Mouse (Mus musculus) layer of hippocampus, postnatal 25 days (tissue): ENCODE measurements around the gene Slc4a1ap. TPM values are rescaled to one million over a fixed set of nuclear protein-coding genes. Genes with fewer than 3 reads are reported as not detected.
A peak's percentile ranks its signal among the peaks of the same experiment; 100 is the strongest.
"Not testable (repeated sequence)": the region's sequence is repeated elsewhere in the genome, so short reads cannot be mapped to it uniquely, and the experiment has no call there.

Experiments
- DNase-seq, 2 experiments: peaks; one replicate each; pipeline ENCODE4 v3.0.0; 2022; ENCODE audit warnings: mixed read lengths in 2 of 2, low spot score in 1 of 2; ENCODE audit errors: extremely low spot score in 1 of 2
- total RNA-seq, 2 experiments: library from RNA; stranded (reverse); gene quantifications; 2 replicates each; pipeline ENCODE4 v1.2.3; 2021

The Slc4a1ap gene
- 10 to 100 TPM; 49.3 to 50.1 TPM for total RNA-seq

DNA sequence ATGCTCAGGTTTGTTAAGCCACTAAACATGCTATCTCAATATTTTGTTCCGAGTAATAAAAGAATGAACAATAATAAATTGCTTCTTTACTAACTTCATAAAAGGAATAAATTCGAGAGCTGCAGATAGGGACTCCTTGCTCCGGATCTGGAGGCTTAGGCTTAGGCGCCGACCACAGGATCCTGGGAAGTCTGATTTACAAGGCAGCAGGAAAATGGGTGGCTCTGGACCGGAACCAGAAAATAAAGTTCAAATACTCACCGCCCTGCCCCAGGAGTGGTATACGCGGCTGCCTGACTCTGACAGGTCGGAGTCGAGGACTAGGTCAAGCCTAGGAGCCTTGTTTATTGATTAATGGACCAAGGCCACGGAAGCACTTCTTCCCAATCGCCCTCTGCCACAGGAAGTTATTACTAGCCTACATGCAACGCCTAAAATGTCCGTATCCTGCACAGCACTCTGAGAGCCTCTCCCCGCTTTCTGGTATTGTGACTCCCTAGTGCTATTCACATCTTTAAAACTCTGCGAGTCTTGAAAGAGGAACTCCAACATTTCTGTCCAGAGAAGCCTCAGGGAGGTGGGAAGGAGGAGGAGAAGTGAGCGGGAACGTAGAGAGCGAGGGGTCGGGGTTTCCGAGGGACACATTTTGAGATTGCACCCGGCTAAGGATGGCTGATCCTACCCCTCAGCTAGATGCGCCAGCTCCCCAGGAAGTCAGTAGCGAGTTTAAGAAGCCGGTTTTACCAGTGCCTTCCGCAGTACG is at the start of gene Slc4a1ap:
Gene Slc4a1ap (plus strand): TSS at position 642 of the 763 bp plus-strand sequence.
- peak; percentile 79 for DNase-seq

- DNase-seq: no peak
Observed at GRCm38 (mm10) chr5:31480536-31480935, 46.3 kb upstream of the Slc4a1ap start.

DNA sequence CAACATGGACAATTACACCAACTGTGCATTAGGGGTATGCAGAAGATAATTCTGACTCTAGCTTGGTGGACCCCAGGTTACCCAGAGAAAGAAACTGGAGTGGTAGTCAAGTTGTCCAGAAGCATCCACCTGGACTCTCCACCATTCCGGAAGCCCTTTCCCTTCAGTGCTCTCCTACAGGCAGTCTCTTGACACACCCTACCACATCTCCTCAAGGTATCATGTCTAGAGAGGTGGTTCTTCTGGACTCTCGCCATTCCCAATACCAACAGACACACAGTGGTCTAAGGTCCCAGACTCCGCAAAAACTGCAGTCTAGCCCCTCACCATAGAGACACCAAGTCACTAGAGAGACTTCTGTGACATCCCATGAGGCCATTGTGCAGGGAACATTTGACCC is 41.4 kb upstream of the Slc4a1ap start, which contains the start of gene 4930548H24Rik:
Gene 4930548H24Rik (plus strand): TSS at position 301 of the 400 bp plus-strand sequence.
- no peak for DNase-seq

DNA sequence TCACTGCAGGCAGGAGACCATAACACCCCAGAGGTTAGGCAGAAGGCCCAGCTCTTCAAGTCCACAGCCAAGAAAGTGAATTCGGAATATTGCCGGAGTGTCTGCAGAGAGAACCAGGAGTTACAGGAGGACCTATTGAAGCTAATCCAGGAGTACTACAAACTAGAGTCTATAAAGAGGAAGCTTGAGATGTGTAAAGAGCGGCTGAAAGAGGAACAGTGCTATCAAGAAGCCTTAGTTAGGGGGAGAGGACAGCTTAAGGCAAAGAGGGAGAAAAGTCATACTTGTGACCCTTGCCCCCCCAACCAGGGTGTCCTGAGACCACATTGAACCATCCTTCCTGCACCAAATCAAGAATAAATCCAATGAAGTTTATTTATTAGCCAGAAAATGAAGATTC is 38.9 kb upstream of the Slc4a1ap start:
- DNase-seq: no peak

- no peak for DNase-seq
Observed at GRCm38 (mm10) chr5:31489116-31489769, 37.6 kb upstream of the Slc4a1ap start.

DNA sequence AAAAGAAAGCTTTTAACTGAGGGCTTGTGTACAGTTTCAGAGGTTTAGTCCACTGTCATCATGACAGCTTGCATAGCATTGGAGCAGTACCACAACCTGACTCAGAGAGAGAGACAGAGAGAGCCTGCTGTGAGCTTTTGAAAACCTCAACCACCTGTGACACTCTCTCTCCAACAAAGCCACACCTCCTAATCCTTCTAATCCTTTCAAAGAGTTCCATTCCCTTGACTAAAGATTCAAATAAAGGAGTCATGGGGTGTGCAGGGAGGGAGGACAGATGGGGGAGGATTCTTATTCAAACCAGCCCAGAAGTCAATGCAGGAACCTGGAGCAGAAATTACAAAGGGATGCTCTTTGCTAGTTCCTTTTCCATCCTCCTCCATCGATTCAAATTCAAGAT is 34.8 kb upstream of the Slc4a1ap start:
- no peak for DNase-seq

- peak; percentile 72 to 77 for DNase-seq
Observed at GRCm38 (mm10) chr5:31494513-31495297, 32.1 kb upstream of the Slc4a1ap start, which contains the start of gene Gpn1. Gpn1 (plus strand) TSS chr5:31494741.

- DNase-seq: no peak
Observed at GRCm38 (mm10) chr5:31504843-31505242, 22.0 kb upstream of the Slc4a1ap start.

- DNase-seq: no peak
Observed at GRCm38 (mm10) chr5:31512481-31512880, 14.3 kb upstream of the Slc4a1ap start.

DNA sequence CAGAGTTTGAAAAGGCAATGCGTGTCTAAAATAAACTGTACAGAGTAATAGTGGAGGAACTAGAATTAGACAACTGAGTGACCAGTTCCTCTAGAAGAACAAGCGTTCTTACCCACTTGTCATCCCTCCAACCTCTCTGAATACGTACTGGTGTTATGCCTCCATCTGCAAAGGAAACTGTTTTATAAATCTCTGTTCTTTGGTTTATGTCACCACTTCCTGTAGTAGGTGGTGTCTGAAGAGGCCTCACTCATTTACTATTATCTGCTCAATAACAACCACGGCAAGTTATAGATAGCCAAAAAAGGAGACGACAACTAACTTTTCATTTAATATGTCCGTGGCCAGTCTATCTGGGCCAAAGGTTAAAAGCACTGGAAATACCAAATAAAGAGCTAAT is 6.2 kb upstream of the Slc4a1ap start:
- no peak for DNase-seq

DNA sequence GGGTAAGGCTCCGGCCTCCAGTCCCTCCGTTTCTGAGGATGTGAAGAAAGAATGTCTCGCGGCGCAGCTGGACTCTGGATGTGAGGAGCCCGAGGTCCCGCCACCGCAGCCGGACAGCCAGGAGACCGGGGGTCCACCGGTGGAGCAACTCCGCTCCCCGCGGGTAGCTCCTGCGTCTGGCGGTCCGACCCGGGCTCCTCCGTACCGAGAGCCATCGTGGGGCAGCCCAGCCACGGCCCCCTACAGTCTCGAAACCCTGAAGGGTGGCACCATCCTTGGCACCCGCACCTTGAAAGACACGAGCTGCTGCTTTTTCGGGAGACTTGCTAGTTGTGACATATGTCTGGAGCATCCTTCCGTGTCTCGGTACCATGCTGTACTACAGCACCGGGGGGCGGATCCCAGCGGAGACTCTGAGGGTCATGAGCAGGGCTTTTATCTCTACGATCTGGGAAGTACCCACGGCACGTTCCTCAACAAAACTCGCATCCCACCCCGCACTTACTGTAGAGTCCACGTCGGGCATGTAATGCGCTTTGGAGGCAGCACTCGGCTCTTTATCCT is 404 bp downstream of the Slc4a1ap start:
- DNase-seq: no peak

DNA sequence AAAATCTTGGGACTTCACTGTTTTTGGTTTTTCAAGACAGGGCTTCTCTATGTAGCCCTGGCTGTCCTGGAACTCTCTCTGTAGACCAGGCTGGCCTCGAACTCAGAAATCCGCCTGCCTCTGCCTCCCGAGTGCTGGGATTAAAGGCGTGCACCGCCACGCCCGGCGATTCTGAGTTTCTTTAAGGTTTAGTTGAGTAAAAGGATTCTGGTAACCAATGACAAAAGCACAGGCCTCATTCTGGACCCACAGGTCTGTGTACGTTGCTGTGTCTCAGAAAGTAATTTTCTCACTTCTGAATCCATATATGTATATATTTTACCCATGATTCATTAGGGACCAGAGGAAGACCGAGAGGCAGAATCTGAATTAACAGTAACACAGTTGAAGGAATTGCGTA is 912 bp downstream of the Slc4a1ap start, which contains the start of gene Supt7l:
Gene Supt7l (minus strand): TSS at position 101 of the 400 bp plus-strand sequence.
- not testable (repeated sequence) for DNase-seq

DNA sequence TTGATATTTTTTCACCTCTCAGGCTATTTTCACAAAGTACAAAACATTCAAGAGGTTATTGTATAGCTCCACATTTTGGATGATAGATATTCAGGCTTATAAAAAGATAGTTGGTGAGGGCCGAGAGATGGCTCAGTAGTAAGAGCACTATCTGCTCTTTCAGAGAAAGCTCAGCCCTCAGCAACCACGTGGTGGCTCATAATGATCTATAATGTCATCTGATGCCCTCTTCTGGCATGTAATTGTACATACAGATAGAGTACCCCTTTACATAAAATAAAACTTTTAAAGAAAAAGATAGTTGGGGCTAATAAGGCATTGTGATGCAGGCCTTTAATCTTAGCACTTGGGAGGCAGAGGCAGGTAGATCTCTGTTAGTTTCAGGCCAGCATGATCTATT is 1.8 kb downstream of the Slc4a1ap start:
- no peak for DNase-seq

DNA sequence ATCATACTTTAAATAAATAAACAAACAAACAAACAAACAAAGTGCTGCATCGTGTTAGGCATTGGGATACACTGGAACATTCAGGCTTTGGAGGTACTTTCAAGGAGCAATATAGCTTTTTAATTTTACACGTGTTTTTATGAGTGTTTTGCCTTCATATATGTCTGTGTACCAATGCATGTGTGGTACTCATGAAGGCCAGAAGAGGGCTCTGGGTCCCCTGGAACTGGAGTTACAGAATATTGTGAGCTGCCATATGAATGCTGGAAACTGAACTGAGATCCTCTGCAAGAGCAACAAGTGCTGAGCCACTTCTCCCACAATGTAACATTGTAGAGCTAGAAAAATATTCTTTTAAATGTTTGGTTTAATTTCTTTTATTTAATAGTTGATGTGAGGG is 8.4 kb downstream of the Slc4a1ap start:
- no peak for DNase-seq

DNA sequence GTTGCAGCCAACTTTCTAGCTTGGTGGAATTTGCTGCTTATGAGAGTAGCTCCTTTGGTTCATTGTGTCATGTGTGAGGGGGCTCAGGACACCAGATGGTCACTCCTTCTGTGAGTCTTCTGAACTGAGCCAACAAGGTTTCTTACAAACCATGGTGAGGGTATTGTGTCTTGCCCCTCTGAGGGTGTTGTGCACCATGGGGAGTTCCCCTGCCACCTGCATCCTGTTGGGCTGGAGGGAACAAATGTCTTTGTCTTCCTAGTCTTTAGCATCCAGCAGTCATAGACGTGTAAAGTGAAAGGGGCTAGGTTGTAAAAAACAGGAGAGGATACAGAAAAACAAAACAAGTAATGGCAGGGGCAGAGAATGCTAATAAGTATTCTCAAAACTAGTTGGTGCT is 32.6 kb downstream of the Slc4a1ap start:
- DNase-seq: no peak

- DNase-seq: no peak
Observed at GRCm38 (mm10) chr5:31560352-31560751, 33.6 kb downstream of the Slc4a1ap start.

GRCm38 (mm10) chr5:31562036-31562666 is 35.4 kb downstream of the Slc4a1ap start:
- DNase-seq: peak; percentile 52 to 65

- peak; percentile 60 to 75 for DNase-seq
Observed at GRCm38 (mm10) chr5:31563496-31563895, 36.7 kb downstream of the Slc4a1ap start.

- DNase-seq: no peak
Observed at GRCm38 (mm10) chr5:31563905-31564304, 37.1 kb downstream of the Slc4a1ap start.

DNA sequence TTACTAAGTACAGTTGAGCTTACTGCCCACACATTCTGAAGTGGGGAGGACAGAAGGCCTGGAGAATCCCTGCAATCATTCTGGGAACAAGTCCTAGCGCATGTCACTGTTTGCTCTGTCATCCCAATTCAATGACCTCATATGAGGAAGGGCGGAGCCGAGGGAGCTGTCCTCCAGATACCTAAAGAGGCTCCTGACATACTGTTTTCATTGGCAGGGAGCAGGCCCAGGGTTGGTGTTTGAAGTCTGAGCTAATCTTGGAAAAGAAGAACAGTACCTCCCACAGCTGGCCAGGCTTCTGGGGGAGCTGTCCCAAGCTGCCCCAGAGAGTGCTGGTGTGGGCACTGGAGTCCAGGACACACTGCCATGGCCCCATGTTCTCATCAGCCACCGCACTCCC is 38.2 kb downstream of the Slc4a1ap start:
- no peak for DNase-seq
